Mouse (Mus musculus): ENCODE data around the gene Tyw1. TPM values are rescaled to one million over a fixed set of nuclear protein-coding genes. Genes with fewer than 3 reads are reported as not detected.

Tyw1 gene
- polyA plus RNA-seq, 1 experiment, result 27.7 TPM

DNA sequence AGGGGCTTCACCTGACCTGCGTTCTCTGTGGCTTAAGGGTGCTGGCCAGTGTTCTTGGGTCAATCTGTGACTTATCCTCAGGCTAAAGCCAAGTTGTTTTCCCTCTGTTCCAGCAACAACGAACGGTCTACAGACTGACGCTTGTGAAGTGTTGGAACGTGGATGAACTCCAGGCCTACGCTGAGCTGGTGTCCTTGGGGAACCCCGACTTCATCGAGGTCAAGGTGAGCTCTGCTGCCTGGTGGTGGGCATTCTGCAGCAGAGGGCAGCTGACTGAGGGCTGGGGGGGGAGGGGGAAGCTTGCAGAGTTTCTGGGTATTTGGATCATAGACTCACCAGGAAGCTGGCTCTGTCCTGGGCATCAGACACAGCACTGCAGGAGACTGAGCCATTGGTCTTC, 70.1 kb downstream of the Tyw1 start:
- Histone ChIP-seq H3K9me3 (replicated peaks; ENCODE audit: control insufficient read depth, insufficient read depth, low read length, poor library complexity, severe bottlenecking) (no peaks in the 10 kb centered on the region), H3K27me3 (ENCODE audit: control insufficient read depth, insufficient read depth, low read length, poor library complexity, severe bottlenecking) (no peaks in the 10 kb centered on the region), H3K27ac (ENCODE audit: insufficient read depth, low read length) (no peak overlapping the region), H3K9ac (ENCODE audit: low read depth, poor library complexity, severe bottlenecking) (no peak overlapping the region), H3K4me1 (ENCODE audit: control insufficient read depth, insufficient read depth, low read length) (no peaks in the 10 kb centered on the region), H3K36me3 (ENCODE audit: control insufficient read depth, insufficient read depth, low read length, poor library complexity, severe bottlenecking) (peaks cover 7% of the 10 kb centered on the region; the same call in 1 of the 2 replicates), H3K4me3 (ENCODE audit: low read depth, low read length) (no peak overlapping the region)
- TF ChIP-seq POLR2A (IDR thresholded peaks at IDR 0.05; ENCODE audit: insufficient read depth, low read length) (no peak), EP300 (IDR thresholded peaks at IDR 0.05; ENCODE audit: insufficient read depth, low read depth, low read length) (no peak), CTCF (IDR thresholded peaks at IDR 0.05; ENCODE audit: low read depth, low read length) (no peak)

DNA sequence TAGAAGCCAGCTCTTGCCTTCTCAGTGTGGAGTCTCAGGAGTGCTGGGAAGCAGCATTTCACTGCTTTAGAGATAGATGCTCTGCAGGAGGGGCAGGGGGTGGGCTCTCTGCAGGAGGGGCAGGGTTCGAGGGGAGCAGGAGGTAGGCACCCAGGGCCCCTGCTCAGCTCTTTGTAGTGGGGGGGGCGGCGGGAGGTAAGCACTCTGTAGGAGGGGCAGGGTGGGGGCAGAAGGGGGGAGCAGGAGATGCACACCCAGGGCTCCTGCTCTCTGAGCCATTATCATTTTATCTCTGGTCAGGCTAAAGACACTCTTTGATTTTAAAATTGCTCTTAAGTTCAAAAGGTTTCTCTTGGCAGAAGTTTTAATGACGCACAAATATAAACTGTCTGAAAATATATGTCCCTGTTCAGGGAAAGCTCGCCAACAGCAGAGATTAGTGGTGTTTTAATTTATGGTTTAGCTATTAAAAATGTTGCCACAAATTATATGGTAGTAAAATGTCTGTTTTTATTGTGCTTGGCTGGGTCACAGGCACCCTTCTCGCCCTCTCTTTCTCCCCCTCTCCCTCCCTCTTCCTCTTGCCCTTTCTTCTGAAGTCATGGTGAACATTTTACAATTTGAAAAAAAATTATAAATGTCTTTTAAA, 72.3 kb downstream of the Tyw1 start:
- Histone ChIP-seq H3K4me1 (ENCODE audit: control insufficient read depth, insufficient read depth, low read length) (no peaks in the 10 kb centered on the region), H3K27me3 (ENCODE audit: control insufficient read depth, insufficient read depth, low read length, poor library complexity, severe bottlenecking) (no peaks in the 10 kb centered on the region), H3K9ac (ENCODE audit: low read depth, poor library complexity, severe bottlenecking) (no peak overlapping the region), H3K27ac (ENCODE audit: insufficient read depth, low read length) (no peak overlapping the region), H3K9me3 (replicated peaks; ENCODE audit: control insufficient read depth, insufficient read depth, low read length, poor library complexity, severe bottlenecking) (no peaks in the 10 kb centered on the region), H3K4me3 (ENCODE audit: low read depth, low read length) (no peak overlapping the region), H3K36me3 (ENCODE audit: control insufficient read depth, insufficient read depth, low read length, poor library complexity, severe bottlenecking) (peaks cover 7% of the 10 kb centered on the region; the same call in 1 of the 2 replicates)
- TF ChIP-seq CTCF (IDR thresholded peaks at IDR 0.05; ENCODE audit: low read depth, low read length), result no peak
- TF ChIP-seq EP300 (IDR thresholded peaks at IDR 0.05; ENCODE audit: insufficient read depth, low read depth, low read length), result no peak
- TF ChIP-seq POLR2A (IDR thresholded peaks at IDR 0.05; ENCODE audit: insufficient read depth, low read length), result no peak

DNA sequence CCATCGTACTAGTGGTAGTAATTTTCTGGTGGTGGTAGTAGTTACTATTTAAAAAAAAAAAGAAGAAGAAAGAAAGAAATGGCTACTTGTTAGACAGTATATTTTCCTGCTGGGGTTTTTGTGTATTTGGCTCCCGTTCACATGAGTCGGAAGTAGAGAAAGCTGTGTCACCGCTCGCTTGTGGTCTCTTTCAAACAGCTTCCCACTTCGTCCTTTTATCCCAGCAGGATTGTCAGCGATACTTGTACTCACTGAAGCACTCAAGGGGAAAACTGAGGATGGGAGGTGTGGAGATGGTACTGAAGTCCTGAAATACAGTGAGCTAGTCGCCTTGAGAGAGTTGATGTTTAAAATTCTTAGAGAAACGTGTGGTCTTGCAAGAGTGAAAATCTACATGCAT, 72.9 kb downstream of the Tyw1 start:
- H3K9me3 ChIP-seq (replicated peaks; ENCODE audit: control insufficient read depth, insufficient read depth, low read length, poor library complexity, severe bottlenecking), result no peaks in the 10 kb centered on the region
- no peak overlapping the region for H3K4me3 ChIP-seq (ENCODE audit: low read depth, low read length)
- peaks cover 8% of the 10 kb centered on the region; the same call in 1 of the 2 replicates for H3K36me3 ChIP-seq (ENCODE audit: control insufficient read depth, insufficient read depth, low read length, poor library complexity, severe bottlenecking)
- no peak overlapping the region for H3K27ac ChIP-seq (ENCODE audit: insufficient read depth, low read length)
- no peaks in the 10 kb centered on the region for H3K4me1 ChIP-seq (ENCODE audit: control insufficient read depth, insufficient read depth, low read length)
- no peaks in the 10 kb centered on the region for H3K27me3 ChIP-seq (ENCODE audit: control insufficient read depth, insufficient read depth, low read length, poor library complexity, severe bottlenecking)
- TF ChIP-seq EP300 (IDR thresholded peaks at IDR 0.05; ENCODE audit: insufficient read depth, low read depth, low read length) (no peak), CTCF (IDR thresholded peaks at IDR 0.05; ENCODE audit: low read depth, low read length) (no peak), POLR2A (IDR thresholded peaks at IDR 0.05; ENCODE audit: insufficient read depth, low read length) (no peak)
- no peak overlapping the region for H3K9ac ChIP-seq (ENCODE audit: low read depth, poor library complexity, severe bottlenecking)

DNA sequence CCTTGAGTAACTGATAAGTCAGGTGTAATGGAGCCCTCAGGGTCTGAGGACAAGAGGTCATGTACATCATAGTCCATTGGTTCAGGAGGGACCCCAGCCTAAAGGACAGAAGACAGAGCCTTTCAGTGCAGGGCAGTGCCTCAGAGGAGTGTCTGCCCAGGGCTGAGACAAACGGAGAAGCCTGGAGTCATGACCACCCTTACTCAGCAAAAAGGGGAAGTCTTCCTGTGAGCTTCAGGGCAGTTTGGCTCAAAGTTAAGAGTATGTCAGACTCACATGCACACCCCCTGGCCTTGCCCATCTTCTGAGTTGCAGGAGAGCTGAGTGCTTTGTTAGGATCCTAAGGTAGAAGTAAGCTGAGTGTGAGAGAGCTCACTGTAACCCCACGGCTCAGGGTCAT, 74.5 kb downstream of the Tyw1 start:
- no peaks in the 10 kb centered on the region for H3K4me1 ChIP-seq (ENCODE audit: control insufficient read depth, insufficient read depth, low read length)
- H3K27me3 ChIP-seq (ENCODE audit: control insufficient read depth, insufficient read depth, low read length, poor library complexity, severe bottlenecking), result no peaks in the 10 kb centered on the region
- H3K9me3 ChIP-seq (replicated peaks; ENCODE audit: control insufficient read depth, insufficient read depth, low read length, poor library complexity, severe bottlenecking), result no peaks in the 10 kb centered on the region
- H3K27ac ChIP-seq (ENCODE audit: insufficient read depth, low read length), result no peak overlapping the region
- no peak overlapping the region for H3K9ac ChIP-seq (ENCODE audit: low read depth, poor library complexity, severe bottlenecking)
- no peak overlapping the region for H3K4me3 ChIP-seq (ENCODE audit: low read depth, low read length)
- TF ChIP-seq CTCF (IDR thresholded peaks at IDR 0.05; ENCODE audit: low read depth, low read length) (no peak), EP300 (IDR thresholded peaks at IDR 0.05; ENCODE audit: insufficient read depth, low read depth, low read length) (no peak), POLR2A (IDR thresholded peaks at IDR 0.05; ENCODE audit: insufficient read depth, low read length) (no peak)
- H3K36me3 ChIP-seq (ENCODE audit: control insufficient read depth, insufficient read depth, low read length, poor library complexity, severe bottlenecking), result peaks cover 8% of the 10 kb centered on the region; the same call in 1 of the 2 replicates

DNA sequence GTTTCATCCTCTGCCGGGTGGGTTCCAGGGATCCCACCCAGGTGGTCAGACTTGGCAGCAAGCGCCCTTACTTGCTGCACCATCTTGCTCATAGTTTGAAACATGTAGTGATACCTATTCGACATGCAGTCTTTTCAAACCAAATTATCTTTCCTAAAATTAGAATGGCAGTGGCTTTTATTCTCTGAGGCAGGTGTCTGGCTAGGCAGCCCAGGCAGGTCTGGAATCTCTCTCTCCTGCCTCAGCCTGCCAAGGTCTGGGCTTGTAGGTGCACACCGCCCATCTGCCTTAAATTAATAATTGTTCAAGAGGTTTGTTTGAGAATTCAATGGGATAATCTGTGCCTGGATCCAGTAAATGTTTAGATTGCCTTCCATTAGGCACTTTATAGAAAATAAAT, 75.4 kb downstream of the Tyw1 start:
- H3K36me3 ChIP-seq (ENCODE audit: control insufficient read depth, insufficient read depth, low read length, poor library complexity, severe bottlenecking), result peaks cover 10% of the 10 kb centered on the region
- H3K4me3 ChIP-seq (ENCODE audit: low read depth, low read length), result no peak overlapping the region
- H3K9ac ChIP-seq (ENCODE audit: low read depth, poor library complexity, severe bottlenecking), result no peak overlapping the region
- no peaks in the 10 kb centered on the region for H3K4me1 ChIP-seq (ENCODE audit: control insufficient read depth, insufficient read depth, low read length)
- H3K9me3 ChIP-seq (replicated peaks; ENCODE audit: control insufficient read depth, insufficient read depth, low read length, poor library complexity, severe bottlenecking), result no peaks in the 10 kb centered on the region
- no peak for TF ChIP-seq CTCF (IDR thresholded peaks at IDR 0.05; ENCODE audit: low read depth, low read length)
- no peak for TF ChIP-seq POLR2A (IDR thresholded peaks at IDR 0.05; ENCODE audit: insufficient read depth, low read length)
- TF ChIP-seq EP300 (IDR thresholded peaks at IDR 0.05; ENCODE audit: insufficient read depth, low read depth, low read length), result no peak
- no peak overlapping the region for H3K27ac ChIP-seq (ENCODE audit: insufficient read depth, low read length)
- no peaks in the 10 kb centered on the region for H3K27me3 ChIP-seq (ENCODE audit: control insufficient read depth, insufficient read depth, low read length, poor library complexity, severe bottlenecking)

DNA sequence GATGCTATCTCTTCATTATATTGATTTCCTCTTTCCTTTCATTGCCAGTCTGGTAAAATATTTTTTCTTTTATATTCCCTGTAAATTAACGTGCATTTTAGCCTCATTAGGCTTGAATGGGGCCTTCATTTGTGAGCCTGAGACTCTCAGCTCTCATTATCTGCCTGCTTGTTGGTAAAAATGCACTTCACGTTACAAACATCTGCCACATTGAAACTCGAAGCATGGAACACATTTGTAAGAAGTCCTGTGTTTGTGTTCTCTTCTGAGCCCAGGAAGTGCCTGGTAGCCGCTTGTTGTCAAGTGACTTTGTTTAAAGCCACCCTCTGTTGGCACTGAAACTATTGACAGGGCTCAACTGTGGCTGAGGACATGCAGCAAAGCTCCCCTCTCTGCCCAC, 75.8 kb downstream of the Tyw1 start:
- no peak for TF ChIP-seq EP300 (IDR thresholded peaks at IDR 0.05; ENCODE audit: insufficient read depth, low read depth, low read length)
- TF ChIP-seq CTCF (IDR thresholded peaks at IDR 0.05; ENCODE audit: low read depth, low read length), result no peak
- TF ChIP-seq POLR2A (IDR thresholded peaks at IDR 0.05; ENCODE audit: insufficient read depth, low read length), result no peak
- Histone ChIP-seq H3K36me3 (ENCODE audit: control insufficient read depth, insufficient read depth, low read length, poor library complexity, severe bottlenecking) (peaks cover 8% of the 10 kb centered on the region), H3K4me3 (ENCODE audit: low read depth, low read length) (no peak overlapping the region), H3K9me3 (replicated peaks; ENCODE audit: control insufficient read depth, insufficient read depth, low read length, poor library complexity, severe bottlenecking) (no peaks in the 10 kb centered on the region), H3K9ac (ENCODE audit: low read depth, poor library complexity, severe bottlenecking) (no peak overlapping the region), H3K27me3 (ENCODE audit: control insufficient read depth, insufficient read depth, low read length, poor library complexity, severe bottlenecking) (no peaks in the 10 kb centered on the region), H3K4me1 (ENCODE audit: control insufficient read depth, insufficient read depth, low read length) (no peaks in the 10 kb centered on the region), H3K27ac (ENCODE audit: insufficient read depth, low read length) (no peak overlapping the region)
